Mouse (Mus musculus): Measurements from ENCODE around the gene Nedd4. TPM values are rescaled to one million over a fixed set of nuclear protein-coding genes. Genes with fewer than 3 reads are reported as not detected.

Gene Nedd4
- total RNA-seq, 2 experiments from 2014 or later, result 288 to 318 TPM

- DNase-seq (ENCODE audit: low spot score in 2 of 2), result no peak
Observed at GRCm38 (mm10) chr9:72714945-72715344, 52.8 kb downstream of the Nedd4 start.

GRCm38 (mm10) chr9:72716200-72716599, 54.1 kb downstream of the Nedd4 start:
- no peak for DNase-seq (ENCODE audit: low spot score in 2 of 2)

GRCm38 (mm10) chr9:72719143-72719542, 57.0 kb downstream of the Nedd4 start:
- no peak for DNase-seq (ENCODE audit: low spot score in 2 of 2)

GRCm38 (mm10) chr9:72721221-72721620, 59.1 kb downstream of the Nedd4 start:
- no peak for DNase-seq (ENCODE audit: low spot score in 2 of 2)

- no peak for DNase-seq (ENCODE audit: low spot score in 2 of 2)
Observed at GRCm38 (mm10) chr9:72722622-72723021, 60.5 kb downstream of the Nedd4 start.

- no peak for DNase-seq (ENCODE audit: low spot score in 2 of 2)
Observed at GRCm38 (mm10) chr9:72724491-72725221, 62.5 kb downstream of the Nedd4 start.

- DNase-seq (ENCODE audit: low spot score in 2 of 2), result peak; percentile 42 to 62
Observed at GRCm38 (mm10) chr9:72733966-72734365, 71.8 kb downstream of the Nedd4 start.

GRCm38 (mm10) chr9:72735822-72736410, 73.8 kb downstream of the Nedd4 start:
- DNase-seq (ENCODE audit: low spot score in 2 of 2), result no peak

GRCm38 (mm10) chr9:72741206-72741605, 79.1 kb downstream of the Nedd4 start:
- no peak for DNase-seq (ENCODE audit: low spot score in 2 of 2)

GRCm38 (mm10) chr9:72746278-72746677, 84.1 kb downstream of the Nedd4 start:
- DNase-seq (ENCODE audit: low spot score in 2 of 2), result no peak

GRCm38 (mm10) chr9:72750272-72750671, 88.1 kb downstream of the Nedd4 start:
- DNase-seq (ENCODE audit: low spot score in 2 of 2), result no peak

- no peak for DNase-seq (ENCODE audit: low spot score in 2 of 2)
Observed at GRCm38 (mm10) chr9:72752656-72753055, 90.5 kb downstream of the Nedd4 start.

- peak in 1 of 2 experiments; percentile 37 for DNase-seq (ENCODE audit: low spot score in 2 of 2)
Observed at GRCm38 (mm10) chr9:72753741-72754140, 91.6 kb downstream of the Nedd4 start.

GRCm38 (mm10) chr9:72757143-72757542, 95.0 kb downstream of the Nedd4 start:
- DNase-seq (ENCODE audit: low spot score in 2 of 2), result no peak

GRCm38 (mm10) chr9:72758705-72759131, 96.6 kb downstream of the Nedd4 start:
- DNase-seq (ENCODE audit: low spot score in 2 of 2), result peak; percentile 16 to 60

- peak in 1 of 2 experiments; percentile 34 for DNase-seq (ENCODE audit: low spot score in 2 of 2)
Observed at GRCm38 (mm10) chr9:72763050-72763718, 101.0 kb downstream of the Nedd4 start.

- peak; percentile 89 to 92 for DNase-seq (ENCODE audit: low spot score in 2 of 2)
Observed at GRCm38 (mm10) chr9:72766789-72767349, 104.7 kb downstream of the Nedd4 start.

- DNase-seq (ENCODE audit: low spot score in 2 of 2), result no peak
Observed at GRCm38 (mm10) chr9:72775022-72775421, 112.9 kb downstream of the Nedd4 start.

- DNase-seq (ENCODE audit: low spot score in 2 of 2), result no peak
Observed at GRCm38 (mm10) chr9:72779004-72779403, 116.9 kb downstream of the Nedd4 start.

- DNase-seq (ENCODE audit: low spot score in 2 of 2), result no peak
Observed at GRCm38 (mm10) chr9:72779733-72780132, 117.6 kb downstream of the Nedd4 start.

- DNase-seq (ENCODE audit: low spot score in 2 of 2), result no peak
Observed at GRCm38 (mm10) chr9:72780694-72781093, 118.5 kb downstream of the Nedd4 start.

- DNase-seq (ENCODE audit: low spot score in 2 of 2), result no peak
Observed at GRCm38 (mm10) chr9:72781466-72781865, 119.3 kb downstream of the Nedd4 start.

Data from layer of hippocampus, postnatal 14 days (tissue).